Mouse (Mus musculus) embryonic fibroblast, embryonic 13.5 days (primary cell): ENCODE data around the gene Clic4.

Source experiments
- CTCF ChIP-seq: IDR thresholded peaks from 2 replicates; pipeline ENCODE4 v1.5.1; 2011; ENCODE audit warnings: mild to moderate bottlenecking, control low read depth, low read length, moderate library complexity, borderline replicate concordance; ENCODE audit not compliant: insufficient read depth
- POLR2A ChIP-seq: IDR thresholded peaks from 2 replicates; pipeline ENCODE4 v1.6.1; 2011; ENCODE audit warnings: low read depth, mild to moderate bottlenecking, control low read depth, low read length, moderate library complexity

- no peak for TF ChIP-seq POLR2A
- no peak for TF ChIP-seq CTCF
Measured at GRCm38 (mm10) chr4:135192841-135193240, 79.8 kb downstream of the Clic4 start.
